Mouse (Mus musculus) left cerebral cortex, adult 2 months (tissue): ENCODE measurements at regions not wholly inside any gene's neighbourhood (a gene's known extent, or its start where the extent isn't known, plus 50 kb on each side); places are given as distances from the start of the nearest gene placed in this dataset.

Experiments
- DNase-seq, 2 experiments: peaks; one replicate each; pipeline ENCODE4 v3.0.0; 2021 to 2022; ENCODE audit warnings: low spot score in 2 of 2, mixed read lengths in 1 of 2; ENCODE audit errors: extremely low spot score in 1 of 2
- H3K27ac ChIP-seq: fragments of 200-600 bp; 2 replicates; pipeline ENCODE4 v1.8.1; 2022
- H3K4me3 ChIP-seq: fragments of 200-600 bp; 2 replicates; pipeline ENCODE4 v1.8.1; 2022
- CTCF ChIP-seq: fragments of 200-600 bp; IDR thresholded peaks from 2 replicates; pipeline ENCODE4 v1.8.1; 2022; ENCODE audit warnings: antibody characterized with exemption, mild to moderate bottlenecking, moderate library complexity
- intact Hi-C: fragments of 180-260 bp; cut with DNase I; formaldehyde crosslinking; loops from one replicate; pipeline ENCODE4 v1.15.1; 2025

GRCm38 (mm10) chr11:111691512-111691911, 625.5 kb downstream of the Kcnj2 start:
- TF ChIP-seq CTCF = no peak
- Histone ChIP-seq H3K27ac (no peak overlapping the region), H3K4me3 (no peak overlapping the region)
- intact Hi-C loops = no loop called here
- DNase-seq = no peak

- no peak for TF ChIP-seq CTCF
- no peak overlapping the region for H3K27ac ChIP-seq
- intact Hi-C loops = no loop called here
- H3K4me3 ChIP-seq = no peak overlapping the region
- no peak for DNase-seq
Observed at GRCm38 (mm10) chr11:111696668-111697067, 630.7 kb downstream of the Kcnj2 start.

GRCm38 (mm10) chr11:111699862-111700261, 633.9 kb downstream of the Kcnj2 start:
- peak in 1 of 2 experiments; percentile 11 for DNase-seq
- Histone ChIP-seq H3K27ac (no peak overlapping the region), H3K4me3 (no peak overlapping the region)
- intact Hi-C loops = no loop called here
- no peak for TF ChIP-seq CTCF

GRCm38 (mm10) chr11:111706882-111707281, 640.9 kb downstream of the Kcnj2 start:
- no peak overlapping the region for H3K4me3 ChIP-seq
- TF ChIP-seq CTCF = no peak
- DNase-seq = no peak
- no peak overlapping the region for H3K27ac ChIP-seq
- intact Hi-C loops = no loop called here

GRCm38 (mm10) chr11:111715401-111715800, 649.4 kb downstream of the Kcnj2 start:
- H3K27ac ChIP-seq = no peak overlapping the region
- no peak for DNase-seq
- H3K4me3 ChIP-seq = no peak overlapping the region
- no peak for TF ChIP-seq CTCF
- intact Hi-C loops = no loop called here

GRCm38 (mm10) chr11:111722276-111722675, 656.3 kb downstream of the Kcnj2 start:
- no peak for TF ChIP-seq CTCF
- Histone ChIP-seq H3K27ac (no peak overlapping the region), H3K4me3 (no peak overlapping the region)
- intact Hi-C loops = no loop called here
- DNase-seq = no peak

GRCm38 (mm10) chr11:111728148-111728547, 662.2 kb downstream of the Kcnj2 start:
- Histone ChIP-seq H3K4me3 (no peak overlapping the region), H3K27ac (no peak overlapping the region)
- TF ChIP-seq CTCF = no peak
- intact Hi-C loops = no loop called here
- no peak for DNase-seq

- intact Hi-C loops = no loop called here
- Histone ChIP-seq H3K27ac (no peak overlapping the region), H3K4me3 (no peak overlapping the region)
- TF ChIP-seq CTCF = no peak
- no peak for DNase-seq
Observed at GRCm38 (mm10) chr11:111732096-111732495, 666.1 kb downstream of the Kcnj2 start.

GRCm38 (mm10) chr11:111735446-111735845, 669.5 kb downstream of the Kcnj2 start:
- DNase-seq = no peak
- Histone ChIP-seq H3K4me3 (no peak overlapping the region), H3K27ac (no peak overlapping the region)
- no peak for TF ChIP-seq CTCF
- intact Hi-C loops = no loop called here

- Histone ChIP-seq H3K4me3 (no peak overlapping the region), H3K27ac (no peak overlapping the region)
- no peak for DNase-seq
- no peak for TF ChIP-seq CTCF
- intact Hi-C loops = no loop called here
Observed at GRCm38 (mm10) chr11:111735961-111736360, 670.0 kb downstream of the Kcnj2 start.

- Histone ChIP-seq H3K27ac (no peak overlapping the region), H3K4me3 (no peak overlapping the region)
- intact Hi-C loops = no loop called here
- no peak for TF ChIP-seq CTCF
- no peak for DNase-seq
Observed at GRCm38 (mm10) chr11:111743356-111743755, 677.4 kb downstream of the Kcnj2 start.

GRCm38 (mm10) chr11:111747262-111747946, 681.4 kb downstream of the Kcnj2 start:
- intact Hi-C loops = no loop called here
- H3K27ac ChIP-seq = no peak overlapping the region
- H3K4me3 ChIP-seq = no peak overlapping the region
- DNase-seq = no peak
- no peak for TF ChIP-seq CTCF

- H3K4me3 ChIP-seq = no peak overlapping the region
- intact Hi-C loops = no loop called here
- no peak for TF ChIP-seq CTCF
- no peak for DNase-seq
- H3K27ac ChIP-seq = no peak overlapping the region
Observed at GRCm38 (mm10) chr11:111747947-111748322, 682.0 kb downstream of the Kcnj2 start.
